Mouse (Mus musculus): ENCODE measurements around the gene Wfdc15b.
A peak's percentile ranks its signal among the peaks of the same experiment; 100 is the strongest.

The Wfdc15b gene

DNA sequence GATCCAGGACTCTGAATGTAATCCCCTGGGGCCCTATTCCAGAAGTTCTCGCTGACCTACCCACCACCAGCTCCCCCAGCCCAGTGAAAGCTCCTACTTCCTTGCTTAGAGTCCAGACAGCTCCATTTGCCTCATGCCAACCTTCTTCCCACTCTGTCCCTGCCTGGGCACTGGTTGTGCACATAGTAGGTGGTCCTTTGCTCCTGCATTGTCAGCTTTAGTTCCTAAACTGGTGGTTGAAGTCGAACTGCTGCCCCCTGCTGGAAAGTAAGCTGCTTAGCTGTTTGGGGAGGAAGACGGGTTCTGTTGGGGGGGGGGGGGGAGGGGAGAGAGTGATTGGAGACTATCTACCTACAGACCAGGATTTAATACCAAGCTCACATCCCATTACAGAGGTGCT lies 41.3 kb downstream of the Wfdc15b start:
- DNase-seq (ENCODE audit: low read depth, low spot score), result peak; percentile 67

GRCm38 (mm10) chr2:164177831-164178230 lies 43.6 kb downstream of the Wfdc15b start:
- no peak for DNase-seq (ENCODE audit: low read depth, low spot score)

GRCm38 (mm10) chr2:164175850-164176249 lies 45.6 kb downstream of the Wfdc15b start:
- DNase-seq (ENCODE audit: low read depth, low spot score), result peak; percentile 55

DNA sequence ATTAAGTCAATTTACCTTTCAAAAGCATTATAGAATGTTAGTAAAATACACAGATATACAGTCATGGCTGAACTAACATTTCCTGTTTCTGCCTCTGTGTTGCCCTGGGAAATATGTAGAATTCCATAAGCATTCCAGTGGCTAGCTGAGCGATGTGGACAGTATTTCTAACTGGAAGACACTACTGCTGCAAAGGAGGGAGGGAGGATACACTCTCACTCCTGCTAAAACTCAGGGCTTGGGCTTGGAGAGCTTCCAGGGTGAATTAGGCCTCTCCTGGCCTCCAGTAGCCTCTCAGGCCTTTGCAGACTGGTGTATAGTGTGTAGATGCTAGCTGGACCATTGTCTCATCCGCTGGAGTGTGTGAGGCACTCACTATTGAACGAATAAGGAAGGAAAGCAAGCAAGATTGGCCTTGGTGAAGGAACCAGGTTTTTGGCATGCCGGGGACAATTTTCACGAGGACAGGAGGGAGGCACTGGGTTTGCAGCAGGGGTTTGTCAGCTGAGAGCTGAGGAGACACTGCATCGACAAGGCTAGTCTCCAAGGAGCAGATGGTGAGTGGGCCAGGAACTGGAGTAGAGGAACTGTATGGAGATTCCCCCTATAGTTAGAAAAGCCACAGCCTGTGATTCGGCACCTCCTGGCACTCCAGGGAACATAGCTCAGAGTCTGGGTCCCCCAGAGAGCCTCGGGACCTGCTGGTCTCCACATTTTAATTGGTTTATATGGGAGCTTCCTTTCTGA lies 46.6 kb downstream of the Wfdc15b start:
- peak; percentile 95 for DNase-seq (ENCODE audit: low read depth, low spot score)

- DNase-seq (ENCODE audit: low read depth, low spot score), result peak; percentile 43
These were observed 48.1 kb downstream of the Wfdc15b start for GRCm38 (mm10) chr2:164173394-164173793.

- DNase-seq (ENCODE audit: low read depth, low spot score), result peak; percentile 35
These were observed 50.6 kb downstream of the Wfdc15b start, which contains the start of gene Kcns1 for GRCm38 (mm10) chr2:164170902-164171301. Gene Kcns1, minus strand, starts transcription at chr2:164171113.

DNA sequence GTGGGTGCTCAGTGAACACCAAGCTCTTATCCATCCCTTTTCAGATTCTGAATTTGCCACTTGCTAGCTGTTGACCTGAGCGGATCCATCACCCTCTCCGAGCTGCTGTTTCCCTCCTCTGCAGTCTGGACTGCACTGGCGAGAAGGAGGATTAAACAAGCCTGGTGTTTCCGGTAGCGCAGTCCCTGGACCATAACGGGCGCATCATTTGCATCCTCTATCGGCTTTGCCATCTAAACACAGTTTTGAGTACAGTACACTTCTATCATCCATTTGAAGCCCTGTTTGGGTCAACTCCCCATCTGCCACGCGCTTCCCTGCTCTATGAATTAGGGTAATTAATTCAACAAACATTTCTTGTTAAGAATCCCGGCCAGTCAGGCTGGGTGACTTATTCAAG lies 51.1 kb downstream of the Wfdc15b start:
- DNase-seq (ENCODE audit: low read depth, low spot score), result peak; percentile 35

DNA sequence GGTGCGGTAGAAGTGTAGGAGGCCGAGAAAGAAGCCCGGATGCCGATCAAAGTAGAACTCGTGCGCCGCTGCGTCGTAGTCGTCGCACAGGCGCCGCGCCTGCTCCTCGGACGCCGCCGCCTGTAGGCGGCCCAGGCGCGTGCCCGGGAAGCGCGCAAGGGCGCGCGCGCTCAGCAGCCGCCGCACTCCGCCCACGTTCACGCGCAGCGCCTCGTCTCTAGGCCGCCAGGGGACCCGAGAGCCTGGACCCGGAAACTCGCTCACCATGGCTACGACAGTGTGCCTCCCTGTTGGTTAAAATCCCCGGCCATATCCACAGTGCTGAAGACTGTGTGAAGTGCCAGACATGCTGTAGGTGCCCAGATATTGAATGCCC lies 52.9 kb downstream of the Wfdc15b start:
- DNase-seq (ENCODE audit: low read depth, low spot score), result peak; percentile 65

- DNase-seq (ENCODE audit: low read depth, low spot score), result no peak
These were observed 53.5 kb downstream of the Wfdc15b start for GRCm38 (mm10) chr2:164167752-164168570.

DNA sequence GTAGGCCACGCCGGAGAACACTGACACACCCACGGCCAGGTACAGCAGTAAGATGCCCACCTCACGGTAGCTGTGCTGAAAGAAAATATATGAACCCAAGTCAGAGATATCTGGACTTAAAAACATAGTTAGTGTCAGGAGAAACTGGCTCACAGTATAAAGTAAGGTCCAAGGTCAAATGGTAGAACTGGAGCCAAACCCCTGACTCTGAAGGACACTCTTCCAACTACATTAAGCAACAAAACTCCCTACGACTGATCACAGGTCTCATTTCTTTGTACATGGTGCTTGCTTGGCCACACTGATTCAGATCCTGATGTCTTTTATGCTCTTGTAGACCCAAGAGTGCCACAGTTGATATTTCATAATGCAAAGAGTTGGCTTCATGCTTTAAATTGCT lies 56.5 kb downstream of the Wfdc15b start:
- DNase-seq (ENCODE audit: low read depth, low spot score), result no peak
